Mouse (Mus musculus) spleen, embryonic (tissue): ENCODE results near the gene Cadm1.

Source experiments
- CTCF ChIA-PET: fragments of 350-600 bp; sonication (Branson Sonifier 250); formaldehyde crosslinking; loops from one replicate; lab custom pipeline; 2022; lab: Charles Lee

Gene Cadm1

GRCm38 (mm10) chr9:47739276-47739675 lies 209.3 kb downstream of the Cadm1 start:
- CTCF ChIA-PET = no interaction called here

DNA sequence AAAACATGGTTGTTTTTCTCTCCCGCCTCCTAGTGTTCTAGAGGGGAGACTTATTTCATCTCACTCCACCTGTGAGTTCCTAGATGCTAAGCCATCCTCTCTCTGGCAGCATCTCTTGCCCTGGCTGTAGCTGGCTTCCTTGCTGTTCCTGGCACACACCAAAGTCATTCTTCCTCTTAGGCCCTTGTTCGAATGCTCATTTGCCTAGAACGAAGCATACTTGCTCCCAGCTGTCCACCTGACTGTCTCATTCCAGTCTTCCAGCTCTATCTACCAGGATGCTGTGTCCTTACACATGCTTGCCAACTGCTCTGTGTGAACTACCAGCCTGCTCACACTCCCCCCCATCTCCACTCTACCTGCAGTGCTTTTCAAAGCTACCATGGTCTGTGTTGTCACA lies 211.8 kb downstream of the Cadm1 start:
- CTCF ChIA-PET = interaction anchor here (0.8 kb wide), 1 partner anchor 11 kb away, joined by 3 read pairs; no protein-coding TSS in a partner anchor

- CTCF ChIA-PET = no interaction called here
Measured at GRCm38 (mm10) chr9:47744916-47745315, 214.9 kb downstream of the Cadm1 start.

DNA sequence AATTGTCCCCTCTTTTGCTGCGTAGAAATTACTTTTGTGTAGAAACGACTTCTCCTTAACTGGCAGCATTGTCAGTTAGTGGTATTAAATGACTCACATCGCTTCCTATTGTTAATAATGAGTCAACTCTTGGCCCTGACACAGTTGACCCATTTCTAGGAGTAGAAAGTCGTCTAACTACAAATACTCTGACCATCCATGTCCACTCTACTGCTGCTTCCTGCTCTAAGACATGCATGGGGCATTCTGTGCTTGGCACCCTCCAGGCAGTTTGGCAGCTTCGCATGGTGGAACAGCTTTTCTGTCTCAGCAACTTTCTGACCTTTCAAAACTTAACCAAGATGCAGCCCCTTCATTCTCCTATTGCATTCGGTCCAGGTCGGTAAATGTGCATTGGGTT lies 215.7 kb downstream of the Cadm1 start:
- CTCF ChIA-PET = no interaction called here

DNA sequence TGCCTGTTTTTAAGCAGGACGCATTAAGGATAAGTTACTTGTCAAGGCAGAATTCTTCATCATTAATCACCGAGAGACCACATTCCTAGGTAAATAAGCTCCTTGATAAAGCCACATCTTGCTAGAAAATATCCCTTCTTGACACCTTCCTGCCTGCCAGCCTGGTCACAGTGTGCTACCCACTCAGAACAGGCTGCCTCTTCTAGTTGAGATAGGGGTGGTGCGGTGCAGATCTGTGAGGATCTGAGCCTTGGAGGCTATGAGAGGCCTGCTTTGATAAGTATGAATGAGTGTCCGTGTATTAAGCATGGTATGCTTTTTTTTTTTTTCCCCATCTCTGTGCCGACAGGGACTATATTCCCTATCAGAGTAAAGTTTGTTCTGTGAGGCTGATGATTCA lies 219.2 kb downstream of the Cadm1 start:
- CTCF ChIA-PET = no interaction called here

GRCm38 (mm10) chr9:47752516-47752915 lies 222.5 kb downstream of the Cadm1 start:
- CTCF ChIA-PET = no interaction called here

DNA sequence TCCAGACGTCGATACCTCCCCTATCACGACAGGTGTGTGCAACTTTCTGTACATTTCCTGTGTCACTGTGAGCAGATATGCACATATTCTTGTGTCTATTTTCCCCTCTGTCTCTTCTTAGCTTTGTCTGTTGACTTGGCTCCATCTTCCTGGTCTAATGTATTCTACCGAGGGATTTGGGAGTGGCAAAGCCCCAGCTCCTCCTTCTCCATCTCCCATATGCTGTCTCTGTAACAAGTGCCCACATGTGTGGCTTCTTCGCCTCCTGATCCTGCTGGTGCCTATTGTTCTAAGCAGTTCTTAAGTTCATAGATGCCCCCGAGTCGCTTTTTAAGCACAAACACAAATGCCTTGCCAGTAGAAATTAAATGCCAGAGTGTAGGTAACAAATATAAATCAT lies 223.2 kb downstream of the Cadm1 start:
- CTCF ChIA-PET = no interaction called here

- CTCF ChIA-PET = no interaction called here
Measured at GRCm38 (mm10) chr9:47755119-47755518, 225.1 kb downstream of the Cadm1 start.

DNA sequence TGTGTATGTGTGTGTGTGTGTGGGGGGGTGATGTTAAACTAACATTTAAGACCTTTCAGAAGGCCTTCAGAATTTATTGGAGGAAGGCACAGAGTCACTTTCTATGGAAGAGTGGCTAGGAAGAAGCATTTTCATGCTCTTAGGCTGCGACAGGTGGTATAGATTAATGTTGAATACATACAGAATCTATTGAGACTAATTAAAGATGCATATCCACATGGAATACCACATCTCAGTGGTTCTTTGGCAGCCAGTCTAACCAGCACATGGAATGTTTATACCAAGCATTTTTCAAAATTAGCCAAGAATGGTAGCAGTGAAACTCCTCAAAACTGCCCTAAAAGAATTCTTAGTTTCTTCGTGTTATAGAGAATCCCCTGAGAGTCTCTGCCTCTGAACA lies 227.8 kb downstream of the Cadm1 start:
- CTCF ChIA-PET = no interaction called here

GRCm38 (mm10) chr9:47758320-47758719 lies 228.3 kb downstream of the Cadm1 start:
- CTCF ChIA-PET = no interaction called here

- CTCF ChIA-PET = no interaction called here
Measured at GRCm38 (mm10) chr9:47759807-47760206, 229.8 kb downstream of the Cadm1 start.

DNA sequence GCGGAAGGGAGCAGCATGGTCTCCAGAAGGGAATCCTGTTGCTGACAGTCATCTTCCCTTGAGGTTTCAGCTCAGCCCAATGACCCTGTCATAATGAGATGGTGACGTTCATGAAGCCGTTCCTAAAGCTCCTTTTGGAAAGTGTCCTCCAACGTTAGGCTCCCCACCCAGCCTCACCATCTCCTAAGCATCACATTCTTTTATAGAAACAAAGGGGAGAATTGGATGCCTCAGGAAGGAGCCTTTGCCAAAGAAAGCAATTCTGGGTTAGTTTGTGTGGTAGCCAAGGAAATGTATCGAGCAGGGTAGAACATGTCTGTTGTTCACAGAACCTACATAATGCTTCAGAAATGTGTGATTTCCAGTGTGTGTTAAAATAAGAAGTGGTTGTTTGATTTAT lies 231.6 kb downstream of the Cadm1 start:
- CTCF ChIA-PET = no interaction called here

GRCm38 (mm10) chr9:47762913-47763312 lies 232.9 kb downstream of the Cadm1 start:
- CTCF ChIA-PET = no interaction called here

- CTCF ChIA-PET = no interaction called here
Measured at GRCm38 (mm10) chr9:47764920-47765319, 234.9 kb downstream of the Cadm1 start.

DNA sequence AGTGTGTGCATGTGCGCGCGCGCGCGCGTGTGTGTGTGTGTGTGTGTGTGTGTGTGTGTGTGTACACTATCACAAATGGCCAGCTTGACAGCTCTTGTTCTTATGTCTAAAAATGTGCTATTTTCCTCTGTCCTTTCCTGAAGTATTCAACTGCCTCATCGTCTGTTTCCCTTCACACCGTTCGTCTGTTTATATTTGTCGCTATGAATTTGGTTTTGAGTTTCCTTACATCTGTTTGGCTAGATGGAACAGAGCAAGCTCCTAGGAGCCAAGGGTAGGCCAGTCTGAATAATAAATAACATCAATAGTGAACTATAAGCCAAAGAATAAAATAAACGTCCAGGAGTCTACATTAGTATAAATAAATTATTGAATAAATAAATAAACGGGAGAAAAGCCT lies 235.3 kb downstream of the Cadm1 start:
- CTCF ChIA-PET = no interaction called here

DNA sequence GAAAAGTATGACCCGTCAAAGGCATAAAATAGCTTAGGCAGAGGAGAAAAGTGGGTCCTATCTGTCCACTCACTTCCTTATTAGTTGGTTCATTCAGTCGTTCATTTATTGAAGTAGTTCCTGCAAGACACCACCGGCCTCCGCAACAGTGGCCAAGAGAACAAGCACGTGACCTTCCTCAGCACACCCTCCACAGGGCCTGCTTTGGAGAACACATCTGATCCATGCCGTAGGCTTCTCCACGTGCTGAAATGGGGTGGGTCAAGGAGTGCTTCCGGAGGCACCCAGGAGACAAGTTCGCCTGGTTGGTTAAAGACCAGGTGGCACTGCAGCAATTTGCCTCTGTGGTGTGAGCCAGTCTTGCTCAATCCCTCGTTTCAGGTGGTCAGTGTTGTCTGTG lies 236.4 kb downstream of the Cadm1 start:
- CTCF ChIA-PET = no interaction called here

DNA sequence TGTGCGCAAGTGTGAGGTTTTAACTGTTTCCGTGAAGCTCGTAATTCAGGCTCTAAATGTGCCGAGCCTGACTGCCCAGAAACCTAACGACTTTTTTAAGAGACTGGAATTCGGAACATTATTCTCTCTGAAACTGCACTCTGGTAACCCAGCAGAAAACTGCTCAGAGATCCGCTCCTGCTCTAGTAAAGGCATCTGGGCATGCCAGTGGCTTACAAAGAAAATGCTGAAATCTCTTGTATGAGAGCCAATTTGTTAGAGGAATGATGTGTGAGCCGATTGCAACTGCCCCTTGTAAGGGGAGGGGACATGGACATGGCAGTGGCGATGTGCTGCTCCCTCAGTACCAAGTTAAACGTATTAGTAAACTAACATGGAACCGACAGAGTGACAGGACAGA lies 240.9 kb downstream of the Cadm1 start:
- CTCF ChIA-PET = no interaction called here

- CTCF ChIA-PET = no interaction called here
Measured at GRCm38 (mm10) chr9:47771953-47772352, 242.0 kb downstream of the Cadm1 start.

- CTCF ChIA-PET = no interaction called here
Measured at GRCm38 (mm10) chr9:47772750-47773149, 242.8 kb downstream of the Cadm1 start.

DNA sequence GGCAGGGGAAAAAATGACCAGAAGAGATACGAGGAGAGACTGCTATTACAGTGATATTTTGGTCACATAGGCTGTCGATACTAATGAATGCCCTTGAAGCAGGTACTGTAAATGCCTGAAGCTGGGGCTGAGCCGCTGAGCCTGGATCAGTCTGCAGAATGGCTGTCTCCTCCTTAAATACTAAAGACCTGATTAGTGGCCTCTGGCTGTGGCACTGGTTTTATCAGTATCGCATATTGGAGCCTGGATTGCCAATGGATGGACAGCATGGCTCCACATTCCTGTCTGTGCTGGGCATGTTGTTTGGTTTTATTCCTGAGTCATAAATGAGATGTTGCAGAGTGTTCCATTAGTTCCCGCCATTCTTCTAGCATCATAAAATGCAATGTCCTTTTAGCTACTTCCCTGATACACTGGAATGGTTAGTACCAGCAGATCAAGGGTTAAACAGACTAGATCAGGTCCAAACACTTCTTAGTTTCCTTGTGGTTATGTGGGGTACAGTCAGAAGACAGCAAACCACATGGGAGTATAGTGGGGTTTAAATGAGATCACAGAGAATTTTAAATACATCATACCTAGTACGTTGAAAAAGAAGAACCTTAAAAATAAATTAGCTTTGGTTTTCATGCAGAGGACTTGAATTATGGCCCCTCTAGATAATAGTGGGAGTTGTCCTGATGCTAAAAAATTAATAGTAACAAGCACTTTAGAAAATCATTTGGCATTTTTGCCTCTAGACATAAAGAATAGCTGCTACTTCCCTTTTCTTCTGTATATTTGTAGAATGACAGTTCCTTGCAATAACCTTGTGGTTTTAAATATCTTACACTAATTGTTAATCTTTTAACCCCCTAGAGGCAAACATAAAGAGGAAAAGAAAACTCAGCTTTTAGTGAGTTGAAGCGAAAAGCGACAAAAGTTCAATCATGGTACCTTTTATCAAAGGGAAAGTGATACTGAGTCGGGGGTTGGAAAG lies 247.3 kb downstream of the Cadm1 start:
- CTCF ChIA-PET = no interaction called here

DNA sequence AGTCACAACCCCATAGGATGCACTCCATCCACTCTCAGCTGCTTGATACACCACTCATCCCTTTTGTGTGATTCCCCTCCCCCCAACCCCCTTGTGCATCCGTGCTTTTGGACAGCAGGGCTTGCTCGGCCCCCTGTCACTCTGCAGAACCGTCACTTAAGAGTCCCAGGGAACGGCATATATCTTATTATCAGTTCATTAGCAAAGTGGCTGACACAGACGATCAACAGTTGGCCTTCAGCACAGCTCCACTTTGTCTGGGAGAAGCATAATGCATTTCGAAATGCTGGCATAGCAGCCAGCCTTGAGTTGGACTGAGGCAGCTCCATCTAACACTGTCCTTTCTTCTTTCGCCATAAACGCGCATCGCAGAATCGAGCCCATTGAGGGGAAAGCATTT lies 248.5 kb downstream of the Cadm1 start:
- CTCF ChIA-PET = no interaction called here

DNA sequence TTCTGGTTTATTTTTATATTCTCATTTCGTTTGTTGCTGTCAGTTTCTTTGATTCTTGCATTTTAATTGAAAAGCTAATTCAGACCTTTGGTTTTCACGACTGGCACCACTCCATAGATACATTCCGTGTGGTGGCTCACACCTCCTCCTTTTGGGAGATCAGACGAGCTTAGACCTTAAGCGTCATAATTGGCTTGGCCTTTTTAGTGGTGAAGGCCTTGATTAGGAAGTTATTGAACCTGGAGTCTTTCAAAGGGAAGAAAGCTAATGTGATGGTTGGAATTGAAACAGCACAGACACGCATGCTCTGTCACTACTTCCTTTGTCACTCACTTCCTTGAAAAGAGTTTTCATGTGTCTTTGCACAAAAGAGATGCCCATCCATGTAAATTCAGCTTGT lies 249.3 kb downstream of the Cadm1 start:
- CTCF ChIA-PET = no interaction called here

DNA sequence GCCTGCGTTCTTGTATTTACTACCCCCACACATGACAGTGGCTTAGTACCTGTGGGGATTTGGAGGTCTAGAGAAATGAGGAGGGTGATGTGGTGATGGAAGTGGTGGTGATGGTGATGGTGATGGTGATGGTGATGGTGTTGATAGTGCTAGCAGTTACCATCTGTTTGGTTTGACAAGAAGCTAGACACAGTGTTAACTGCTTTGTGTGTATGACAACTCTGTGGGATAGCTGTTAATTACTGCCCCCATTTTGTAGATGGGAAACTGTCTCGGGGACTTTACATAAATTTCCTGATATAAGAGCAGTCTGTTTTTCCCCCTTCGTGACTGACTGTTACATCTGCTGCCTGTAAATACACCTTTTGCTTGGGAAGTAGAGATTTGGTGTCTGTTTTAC lies 256.7 kb downstream of the Cadm1 start:
- CTCF ChIA-PET = no interaction called here

DNA sequence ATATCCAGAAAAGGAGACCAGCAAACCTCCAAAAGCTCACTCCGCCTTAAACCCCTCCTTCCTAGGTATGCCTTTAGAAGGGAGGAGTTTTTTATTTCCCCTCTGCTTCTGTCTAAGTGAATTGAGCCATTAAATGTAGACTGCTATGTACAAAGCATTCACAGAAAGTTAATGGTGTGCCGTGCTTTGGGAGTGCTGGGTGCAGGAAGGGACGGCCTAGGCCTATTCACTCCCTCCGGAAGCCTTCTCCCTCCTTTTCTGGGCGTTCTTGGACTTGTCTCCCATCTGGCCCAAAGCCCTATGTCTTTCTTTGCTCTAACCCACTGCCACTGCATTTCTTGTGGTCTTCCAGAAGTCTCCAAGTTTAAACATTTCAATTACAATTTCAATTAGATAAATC lies 268.5 kb downstream of the Cadm1 start:
- CTCF ChIA-PET = no interaction called here
